Mouse (Mus musculus): ENCODE measurements around the gene Ogg1.
A peak's percentile ranks its signal among the peaks of the same experiment; 100 is the strongest.
"Not testable (repeated sequence)": the region's sequence is repeated elsewhere in the genome, so short reads cannot be mapped to it uniquely, and the experiment has no call there.

Ogg1 gene

DNA sequence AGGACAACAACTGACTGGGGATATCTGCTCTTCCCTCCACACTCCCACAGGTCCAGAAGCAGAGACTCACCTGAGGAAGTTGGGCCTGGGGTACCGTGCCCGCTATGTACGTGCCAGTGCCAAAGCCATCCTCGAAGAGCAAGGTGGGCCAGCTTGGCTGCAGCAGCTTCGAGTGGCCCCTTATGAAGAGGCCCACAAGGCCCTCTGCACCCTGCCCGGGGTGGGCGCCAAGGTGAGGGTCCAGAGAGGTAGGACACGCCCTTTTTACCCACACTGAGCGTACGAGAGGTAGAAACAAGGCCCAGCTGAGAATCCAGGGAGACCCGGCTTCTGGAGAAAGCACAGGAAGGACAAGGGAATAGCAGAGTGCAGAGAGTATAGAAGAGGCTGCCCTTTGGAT lies 4.9 kb downstream of the Ogg1 start:
- ATAC-seq (ENCODE audit: low TSS enrichment): no peak

DNA sequence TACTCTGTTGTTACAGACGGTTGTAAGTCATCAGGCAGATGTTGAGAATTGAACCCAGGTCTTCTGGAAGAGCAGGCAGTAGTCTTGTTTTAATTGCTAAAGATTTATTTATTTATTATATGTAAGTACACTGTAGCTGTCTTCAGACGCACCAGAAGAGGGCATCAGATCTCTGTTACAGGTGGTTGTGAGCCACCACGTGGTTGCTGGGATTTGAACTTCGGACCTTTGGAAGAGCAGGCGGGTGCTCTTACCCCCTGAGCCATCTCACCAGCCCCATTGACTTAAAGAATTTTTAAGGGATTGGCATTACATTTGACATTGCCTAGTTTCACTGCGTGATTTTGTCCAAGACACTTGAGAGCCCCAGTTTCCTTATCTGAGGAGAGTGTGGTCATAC lies 6.0 kb downstream of the Ogg1 start:
- ATAC-seq (ENCODE audit: low TSS enrichment): not testable (repeated sequence)

DNA sequence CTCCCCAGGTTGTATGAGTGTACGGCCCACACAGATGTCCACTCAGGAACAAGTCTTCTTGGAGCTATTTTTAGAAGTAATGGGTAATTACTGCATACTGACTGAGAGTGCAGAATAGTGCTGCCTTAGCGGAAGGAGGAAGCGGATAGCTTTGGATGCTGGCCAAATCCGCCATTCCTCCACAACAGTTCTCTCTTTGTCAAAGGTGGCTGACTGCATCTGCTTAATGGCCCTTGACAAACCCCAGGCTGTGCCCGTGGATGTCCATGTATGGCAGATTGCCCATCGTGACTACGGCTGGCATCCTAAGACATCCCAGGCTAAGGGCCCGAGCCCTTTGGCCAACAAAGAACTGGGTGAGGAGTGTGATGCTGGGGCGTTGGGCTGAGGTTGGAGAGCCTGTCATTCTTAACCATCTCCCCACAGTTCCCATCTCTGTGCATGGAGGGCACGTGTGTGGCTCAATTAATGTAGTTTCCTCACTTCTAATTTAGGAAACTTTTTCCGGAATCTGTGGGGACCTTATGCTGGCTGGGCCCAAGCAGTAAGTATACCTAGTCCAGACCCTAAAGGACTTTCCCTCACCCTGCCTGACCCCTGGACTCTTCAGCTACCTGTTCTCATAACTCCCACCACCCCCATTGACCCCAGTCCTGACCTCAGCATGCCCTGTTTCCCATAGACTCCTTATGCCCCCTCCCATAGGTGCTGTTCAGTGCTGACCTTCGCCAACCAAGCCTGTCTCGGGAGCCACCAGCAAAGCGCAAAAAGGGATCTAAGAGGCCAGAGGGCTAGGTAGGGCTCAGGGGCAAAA lies 6.6 kb downstream of the Ogg1 start:
- peak; percentile 20 for ATAC-seq (ENCODE audit: low TSS enrichment)

DNA sequence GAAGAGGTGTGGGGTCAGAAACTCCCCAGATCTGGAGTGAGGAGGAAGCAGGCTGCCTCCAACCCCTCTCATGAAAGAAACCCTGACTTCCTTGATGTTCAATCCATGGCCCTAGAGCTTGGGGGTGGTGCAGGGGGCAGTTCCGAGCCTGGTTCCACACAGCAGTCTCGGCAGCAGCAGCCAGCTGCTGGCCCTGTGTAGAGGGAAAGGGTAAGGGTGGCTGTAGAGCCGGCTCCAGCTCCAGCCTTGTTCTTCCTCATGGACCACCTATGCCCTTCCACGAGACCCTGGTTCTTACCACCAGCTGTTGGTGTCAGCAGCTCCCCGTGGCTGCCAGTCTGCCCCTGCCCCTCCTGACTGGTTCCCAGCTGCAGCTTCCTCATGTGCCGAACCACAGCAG lies 7.4 kb downstream of the Ogg1 start:
- ATAC-seq (ENCODE audit: low TSS enrichment): no peak

DNA sequence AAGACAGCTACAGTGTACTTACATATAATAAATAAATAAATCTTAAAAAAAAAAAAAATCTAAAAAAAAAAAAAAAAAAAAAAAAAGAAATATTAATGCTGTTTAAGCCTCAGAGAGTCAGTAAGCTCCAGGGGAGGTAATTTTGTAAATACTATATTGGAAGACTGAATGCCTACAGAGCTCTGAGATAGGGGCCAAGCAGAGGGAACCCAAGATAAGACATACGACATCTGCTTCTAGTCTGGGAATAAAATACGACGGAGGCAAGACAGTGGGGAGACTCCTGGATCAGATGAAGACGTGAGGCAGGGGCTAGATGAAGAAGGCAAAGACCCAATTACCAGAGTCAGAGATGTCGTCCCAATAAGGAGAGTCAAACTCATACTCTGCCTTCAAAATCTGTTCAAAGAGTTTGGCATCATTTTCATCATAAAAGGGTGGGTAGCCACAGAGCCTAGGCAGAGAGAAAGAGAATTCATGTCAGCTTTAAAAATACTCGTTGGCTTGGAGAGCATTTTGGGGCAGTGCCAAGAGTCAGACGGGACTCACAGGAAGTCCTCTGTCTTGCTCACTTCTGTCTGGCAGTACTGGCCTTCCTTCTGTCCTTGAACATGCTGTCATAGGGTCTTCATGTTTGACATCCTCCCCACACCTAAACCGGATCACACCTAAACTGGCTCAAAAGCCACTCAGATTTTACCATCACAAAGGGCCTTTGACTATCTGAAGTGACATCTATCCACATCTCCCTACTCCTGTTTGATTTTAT lies 10.3 kb downstream of the Ogg1 start:
- no peak for ATAC-seq (ENCODE audit: low TSS enrichment)

DNA sequence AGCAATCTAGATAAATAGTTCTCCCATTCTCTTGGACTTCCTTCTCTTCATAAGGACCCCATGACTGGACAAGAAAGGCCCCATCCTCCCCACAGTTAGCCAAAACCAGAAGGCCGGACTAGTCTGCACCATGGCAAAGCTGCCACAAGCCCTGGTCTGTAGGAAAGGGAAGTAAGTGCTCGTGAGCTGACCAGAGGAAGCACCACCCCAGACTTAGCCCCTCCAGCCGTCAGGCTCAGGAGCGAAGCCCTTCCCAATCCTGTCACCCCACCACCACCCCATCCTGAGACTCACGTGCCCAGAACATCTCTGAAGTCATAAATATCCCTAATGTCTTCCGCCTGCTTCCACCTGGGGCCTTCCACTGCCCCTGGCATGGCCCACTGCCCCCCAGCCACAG lies 14.8 kb downstream of the Ogg1 start:
- ATAC-seq (ENCODE audit: low TSS enrichment): no peak

DNA sequence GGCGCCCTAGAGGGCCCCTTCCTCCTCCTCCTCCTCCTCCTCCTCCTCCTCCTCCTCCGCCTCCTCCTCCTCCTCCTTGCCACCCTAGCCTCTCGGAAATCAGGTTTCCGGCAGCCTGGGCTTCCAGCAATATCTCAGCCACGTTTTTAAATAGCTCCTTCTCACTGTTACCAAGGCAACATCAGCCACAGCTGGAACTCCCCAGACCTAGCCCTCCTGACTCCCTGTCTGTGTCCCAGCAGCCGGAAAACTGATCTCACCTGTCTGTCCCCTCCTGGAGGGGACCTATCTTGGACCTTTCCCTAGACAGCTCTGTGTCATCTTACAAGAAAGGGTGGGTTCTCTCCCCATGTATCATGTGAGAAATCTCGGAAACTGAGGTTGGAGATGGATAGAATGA lies 15.5 kb downstream of the Ogg1 start:
- peak; percentile 41; the same call in 1 of the 2 replicates for ATAC-seq (ENCODE audit: low TSS enrichment)

DNA sequence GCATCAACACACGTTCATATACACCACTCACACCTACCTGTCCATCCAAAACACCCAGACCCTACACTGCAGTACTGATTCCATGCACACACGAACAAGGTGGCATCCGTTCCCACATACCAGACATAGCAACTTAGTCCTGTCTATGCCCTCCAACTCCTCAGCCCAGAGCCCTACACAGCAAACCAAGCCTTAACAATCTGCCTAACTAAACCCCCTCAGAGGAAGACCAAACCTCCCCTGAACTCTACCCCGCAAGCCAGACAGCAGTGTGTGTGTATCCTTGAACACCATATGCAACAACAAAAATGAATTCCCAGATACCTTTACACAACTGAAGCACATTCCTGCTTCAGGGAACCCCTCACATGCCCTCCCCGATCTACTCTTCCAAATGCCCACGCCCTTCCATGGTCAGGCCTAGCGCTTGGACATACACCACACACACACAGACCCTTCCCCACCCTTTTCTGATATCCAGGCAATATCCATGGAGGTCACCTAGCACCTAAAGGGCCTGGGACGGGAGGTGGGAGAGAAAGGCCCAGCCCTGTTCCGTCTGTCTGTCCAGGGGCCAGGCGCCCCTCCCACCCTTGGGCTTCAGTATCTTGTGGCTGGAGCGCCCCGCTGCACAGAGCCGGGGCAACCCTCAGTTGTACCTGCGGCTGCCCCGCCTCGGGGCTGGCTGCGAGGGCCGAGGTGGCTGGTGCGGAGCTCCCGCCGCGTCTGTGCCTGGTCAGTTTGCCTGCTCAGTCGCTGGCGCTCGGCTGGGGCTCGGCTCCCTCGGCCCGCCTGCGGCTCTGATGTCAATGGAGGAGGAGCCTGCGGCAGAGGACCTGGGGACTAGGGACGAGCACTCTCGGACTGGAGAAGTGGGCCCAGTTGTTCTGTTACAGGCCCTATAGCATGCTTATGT lies 16.7 kb downstream of the Ogg1 start, which contains the start of gene Camk1:
Gene Camk1 (minus strand): TSS at position 808 of the 916 bp plus-strand sequence.
- ATAC-seq (ENCODE audit: low TSS enrichment): peak; percentile 89

DNA sequence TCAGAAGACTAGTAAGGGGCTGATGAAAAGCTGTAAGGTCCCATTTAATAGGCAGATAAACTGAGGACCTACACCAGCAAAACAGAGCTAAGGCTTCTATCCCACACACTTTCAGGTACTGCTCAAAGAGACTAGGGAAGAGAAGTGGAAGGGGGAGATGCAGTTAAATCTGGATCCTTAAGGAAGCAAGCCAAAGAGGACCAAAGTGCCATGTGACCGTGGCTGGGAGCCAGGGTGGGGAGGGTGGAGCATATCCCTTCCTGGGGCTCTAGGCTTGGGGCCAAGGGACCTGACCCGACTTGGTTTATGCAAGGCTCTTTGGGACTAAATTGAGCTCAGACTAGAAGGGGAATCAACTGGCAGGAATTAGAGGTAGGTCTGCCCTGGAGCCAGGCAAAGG lies 17.5 kb downstream of the Ogg1 start:
- ATAC-seq (ENCODE audit: low TSS enrichment): no peak

DNA sequence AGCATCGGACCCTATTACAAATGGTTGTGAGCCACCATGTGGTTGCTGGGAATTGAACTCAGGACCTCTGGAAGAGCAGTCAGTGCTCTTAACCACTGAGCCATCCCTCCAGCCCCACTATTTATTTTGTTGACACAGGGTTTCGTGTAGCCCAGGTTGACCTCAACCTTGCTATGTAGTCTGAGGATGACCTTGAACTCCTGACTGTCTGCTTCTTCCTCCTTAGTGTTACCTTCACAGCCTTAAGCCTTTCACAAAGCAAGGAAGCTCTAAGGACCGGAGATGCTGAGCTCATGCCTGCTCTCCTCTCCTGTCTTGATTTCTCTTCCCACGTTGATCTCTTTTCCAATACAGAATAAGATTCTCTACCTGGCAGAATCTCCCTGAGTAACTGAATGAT lies 20.1 kb downstream of the Ogg1 start:
- no peak for ATAC-seq (ENCODE audit: low TSS enrichment)

DNA sequence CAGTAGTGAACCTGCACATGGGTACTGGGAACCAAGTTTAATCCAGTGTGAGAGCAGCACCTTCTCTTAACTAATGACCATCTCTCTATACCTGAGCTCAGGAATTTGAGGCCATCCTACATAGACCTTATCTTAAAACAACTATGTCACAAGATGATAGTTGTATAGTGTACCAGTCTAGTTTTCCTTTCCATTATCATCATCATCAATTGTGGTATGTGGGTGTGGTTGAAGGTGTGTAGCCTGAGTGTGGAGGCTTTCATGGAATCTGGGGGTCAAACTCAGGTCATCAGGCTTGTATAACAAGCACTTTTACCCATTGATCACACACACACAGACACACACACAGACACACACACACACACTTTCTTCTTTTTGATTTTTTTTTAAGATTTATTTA lies 23.8 kb downstream of the Ogg1 start:
- no peak for ATAC-seq (ENCODE audit: low TSS enrichment)

DNA sequence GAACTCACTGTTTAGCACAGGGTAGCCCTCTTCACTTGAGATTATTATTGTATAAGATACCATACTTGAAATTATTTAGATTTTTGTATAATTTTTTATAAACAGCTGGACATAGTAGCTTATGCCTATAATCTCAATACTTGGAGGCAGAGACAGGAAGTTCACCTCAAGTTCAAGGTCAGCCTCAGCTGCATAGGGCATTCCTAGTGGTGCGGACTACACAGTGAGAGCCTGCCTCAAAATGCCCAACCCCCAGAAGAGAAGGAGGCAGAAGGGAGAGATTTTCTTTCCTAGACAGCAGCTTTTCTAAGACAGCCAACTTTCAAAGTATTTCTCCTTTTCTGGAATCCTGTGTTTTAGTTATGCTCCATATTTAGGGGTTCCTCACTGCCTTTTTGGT lies 24.4 kb downstream of the Ogg1 start:
- ATAC-seq (ENCODE audit: low TSS enrichment): no peak

DNA sequence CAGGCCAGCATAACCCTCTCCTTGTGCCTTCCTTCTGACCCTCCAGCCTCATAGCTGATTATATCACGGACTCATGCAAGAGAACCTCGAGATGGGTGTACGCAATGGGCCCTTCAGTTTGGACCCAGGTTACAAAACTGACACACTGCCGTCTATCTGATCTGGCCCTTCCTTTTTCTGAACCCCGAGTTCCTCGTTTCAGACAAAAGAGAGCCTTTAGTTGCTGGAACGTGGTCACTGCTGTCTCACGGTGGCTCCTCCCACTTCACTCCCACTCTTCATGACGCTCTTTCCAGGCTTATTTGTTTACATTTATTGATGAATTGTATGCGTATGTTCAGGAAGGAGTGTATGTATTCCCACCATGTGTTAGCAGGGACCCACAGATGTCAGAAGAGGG lies 24.9 kb downstream of the Ogg1 start:
- ATAC-seq (ENCODE audit: low TSS enrichment): no peak

DNA sequence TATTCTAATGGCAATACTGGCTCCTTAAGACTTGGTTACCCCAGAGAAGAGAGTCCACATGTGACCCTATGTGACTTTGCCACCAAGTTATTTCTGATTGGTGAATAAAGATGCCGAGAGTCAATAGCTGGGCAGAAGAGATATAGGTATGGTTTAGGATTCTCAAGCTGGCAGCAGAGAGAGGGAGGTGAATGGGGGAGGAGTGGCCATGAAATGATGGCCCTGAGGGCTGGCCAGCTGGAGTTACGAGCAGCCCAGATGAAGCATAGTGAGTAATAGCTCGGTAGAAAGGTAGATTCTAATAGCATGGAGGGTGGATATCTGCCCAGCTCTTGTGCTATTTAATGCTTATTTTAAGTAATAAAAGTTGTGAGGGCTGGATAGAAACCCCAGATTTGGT lies 26.0 kb downstream of the Ogg1 start:
- no peak for ATAC-seq (ENCODE audit: low TSS enrichment)

DNA sequence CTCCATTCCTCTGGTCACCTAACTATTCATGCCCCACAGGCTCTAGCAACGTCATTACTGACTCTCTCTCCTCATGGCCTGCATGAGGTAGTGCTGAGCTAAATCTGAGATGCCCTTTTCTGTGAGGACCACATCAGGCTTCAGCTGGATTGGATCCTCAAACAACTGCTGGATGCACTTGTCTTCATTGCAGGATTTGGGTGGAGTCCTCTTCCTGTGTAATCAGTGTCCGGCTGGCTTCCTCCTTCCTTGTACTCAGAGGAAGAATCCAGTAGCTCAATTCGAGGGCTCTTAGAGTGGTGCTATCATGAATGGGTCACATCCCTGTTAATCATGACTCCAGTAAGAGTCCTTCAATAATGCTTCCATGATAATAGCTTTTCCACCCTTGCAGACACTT lies 26.9 kb downstream of the Ogg1 start:
- no peak for ATAC-seq (ENCODE audit: low TSS enrichment)

DNA sequence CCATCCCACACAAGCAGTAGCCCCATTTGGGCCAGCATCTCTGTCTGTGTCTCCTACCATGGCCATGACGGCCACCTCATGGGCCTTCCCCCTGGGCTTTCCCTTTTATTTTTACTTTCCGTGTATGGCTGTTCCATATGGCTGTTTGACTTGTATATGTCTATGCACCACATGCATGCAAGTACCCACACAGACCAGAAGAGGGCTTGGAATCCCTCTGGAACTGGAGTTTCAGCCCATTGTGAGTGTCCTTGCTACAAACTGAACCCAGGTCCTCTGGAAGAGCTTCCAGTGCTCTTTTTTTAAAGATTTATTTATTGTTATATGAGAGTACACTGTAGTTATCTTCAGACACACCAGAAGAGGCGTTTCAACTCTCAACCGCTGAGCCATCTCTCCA lies 34.7 kb downstream of the Ogg1 start:
- ATAC-seq (ENCODE audit: low TSS enrichment): no peak

DNA sequence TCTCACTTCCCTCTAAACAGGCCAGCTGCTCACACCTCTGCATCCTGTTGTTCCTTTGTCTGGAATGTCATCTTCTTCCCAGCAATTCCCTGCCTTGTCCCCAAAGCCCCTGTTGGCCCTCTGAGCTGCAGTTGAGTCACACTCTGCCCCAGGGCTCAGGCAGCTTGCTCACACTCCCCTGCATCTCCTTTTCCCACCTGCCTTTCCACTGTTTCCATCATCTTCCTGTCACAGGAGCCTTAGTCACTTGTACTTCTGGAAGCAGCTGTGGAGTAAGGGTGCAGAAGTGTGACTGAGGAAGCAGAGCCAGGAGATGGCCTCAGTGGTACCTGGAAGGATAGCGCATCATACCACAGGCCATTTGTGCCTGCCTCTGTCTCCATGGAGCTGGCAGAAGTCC lies 35.5 kb downstream of the Ogg1 start:
- ATAC-seq (ENCODE audit: low TSS enrichment): no peak

DNA sequence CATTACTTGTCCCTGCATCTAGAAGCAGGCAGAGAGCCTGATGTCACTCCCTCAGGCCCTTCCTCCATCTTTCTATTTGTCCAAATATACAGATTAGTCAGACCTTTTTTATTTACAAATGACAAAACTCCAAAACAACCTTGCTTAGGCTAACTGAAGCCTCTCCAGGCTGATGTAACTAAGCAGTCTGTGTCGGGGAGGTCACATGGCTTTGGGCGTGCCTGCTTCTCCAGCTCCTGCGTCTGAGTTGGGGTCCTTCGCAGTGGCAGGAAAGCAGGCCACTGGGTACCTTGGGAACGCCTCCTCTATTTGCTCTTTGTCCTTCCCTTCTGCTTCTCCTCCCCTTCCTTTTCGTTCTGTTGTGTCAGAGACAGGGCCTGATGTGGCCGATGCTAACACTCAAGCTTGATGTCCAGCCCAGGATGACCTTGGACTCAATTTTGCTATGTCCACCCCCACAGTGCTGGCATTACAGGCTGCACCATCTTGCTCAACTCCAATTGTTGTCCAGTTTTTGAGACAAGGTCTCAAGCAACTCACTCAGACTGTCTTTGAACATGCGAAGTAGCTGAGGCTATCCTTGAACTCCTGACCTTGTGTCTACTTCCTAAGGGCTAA lies 37.9 kb downstream of the Ogg1 start:
- ATAC-seq (ENCODE audit: low TSS enrichment): no peak

DNA sequence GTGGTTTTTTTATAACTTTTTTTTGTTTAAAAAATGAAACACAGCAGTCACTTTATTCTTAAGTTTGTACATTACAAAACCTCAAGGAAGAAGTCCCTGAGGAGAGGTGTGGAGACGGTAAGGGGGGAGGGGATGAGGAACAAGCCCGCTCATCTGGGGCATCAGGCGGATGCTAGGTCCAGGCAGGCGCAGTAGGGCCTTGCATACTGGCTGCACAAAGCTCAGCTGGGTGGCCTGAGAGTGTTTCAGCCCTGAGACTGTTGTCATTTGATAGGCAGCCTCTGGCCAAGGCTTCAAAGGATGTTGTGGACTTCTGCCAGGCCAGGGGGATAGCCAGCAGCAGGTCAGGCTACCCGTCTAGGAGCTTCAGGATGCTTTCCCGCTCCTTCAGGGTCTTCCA lies 39.9 kb downstream of the Ogg1 start:
- ATAC-seq (ENCODE audit: low TSS enrichment): no peak

DNA sequence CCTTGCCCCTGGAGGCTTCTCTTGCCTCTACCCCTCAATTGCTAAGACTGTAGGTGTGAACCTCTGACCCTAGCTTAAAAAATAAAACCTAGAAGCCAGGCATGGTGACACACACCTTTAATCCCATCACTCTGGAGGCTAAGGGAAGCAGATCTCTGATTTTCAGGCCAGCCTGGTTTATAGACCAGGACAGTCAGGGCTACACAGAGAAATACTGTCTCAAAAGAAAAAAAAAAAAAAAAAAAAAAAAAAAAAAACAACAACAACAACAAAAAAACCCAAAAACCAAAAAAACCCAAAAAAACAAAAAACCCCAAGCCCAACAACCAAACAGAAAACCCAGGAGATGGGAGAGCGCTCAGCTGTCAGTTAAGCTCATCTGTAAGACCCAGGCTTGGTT lies 40.8 kb downstream of the Ogg1 start:
- ATAC-seq (ENCODE audit: low TSS enrichment): no peak

DNA sequence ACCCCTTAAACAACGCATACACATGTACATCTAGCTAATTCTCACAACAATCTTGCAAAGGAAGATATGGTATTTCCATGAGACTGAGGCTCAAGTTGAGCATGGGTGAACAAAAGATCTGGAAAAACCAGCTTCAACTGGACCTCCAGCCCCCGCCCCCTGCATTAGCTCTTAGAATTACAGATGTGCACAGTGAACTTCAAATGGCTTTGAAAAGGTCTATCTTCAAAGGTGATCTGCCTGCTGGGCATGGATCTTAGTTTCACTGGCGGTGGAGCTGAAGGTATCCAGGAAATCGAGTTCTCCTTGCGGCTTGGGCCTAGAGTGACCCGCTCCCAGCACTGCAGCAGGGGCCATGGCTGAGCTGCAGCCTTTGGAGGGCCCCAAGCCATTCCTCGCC lies 41.4 kb downstream of the Ogg1 start:
- no peak for ATAC-seq (ENCODE audit: low TSS enrichment)

DNA sequence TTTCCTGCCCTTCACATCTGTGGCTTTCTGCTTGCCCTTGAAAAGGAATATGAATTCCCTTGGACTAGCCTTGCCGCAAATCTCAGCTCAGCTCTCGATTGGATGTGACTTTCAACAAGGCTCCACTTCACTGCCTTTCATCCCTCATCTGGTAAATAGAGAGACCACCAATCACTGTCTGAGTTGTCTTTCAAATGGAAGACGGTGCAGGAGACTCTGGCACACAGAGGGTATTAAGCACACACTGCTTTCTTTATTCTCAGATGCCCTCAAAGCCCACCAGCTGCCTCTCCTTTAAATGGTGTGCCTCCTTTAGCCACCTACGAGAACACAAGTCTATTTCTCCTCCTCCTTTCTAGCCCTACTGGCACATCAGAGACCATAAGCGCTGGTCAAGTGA lies 41.8 kb downstream of the Ogg1 start:
- ATAC-seq (ENCODE audit: low TSS enrichment): no peak

Data from frontal cortex, adult (tissue).